Mouse (Mus musculus) MEL (cell line): Measurements from ENCODE around the gene Traf3ip2. TPM values are rescaled to one million over a fixed set of nuclear protein-coding genes. Genes with fewer than 3 reads are reported as not detected.

ENCODE experiments used
- DNase-seq: peaks from one replicate; pipeline ENCODE4 v3.0.0; 2011; ENCODE audit warnings: low read depth, low spot score
- H3K27ac ChIP-seq: 2 replicates; pipeline ENCODE4 v1.5.1; 2012; ENCODE audit warnings: low read depth, mild to moderate bottlenecking, control low read depth, low read length, moderate library complexity; ENCODE audit not compliant: control insufficient read depth
- H3K27me3 ChIP-seq, 2 experiments: fragments of 150-350 bp in 1 of 2; sonication (generic) in 1 of 2; 2 replicates each; pipeline ENCODE4 v1.6.1; 2012; ENCODE audit warnings: low read length in 2 of 2, mild to moderate bottlenecking in 2 of 2, improper control_type of control experiment in 1 of 2, moderate library complexity in 1 of 2; ENCODE audit not compliant: insufficient read depth in 2 of 2, control insufficient read depth in 1 of 2
- H3K36me3 ChIP-seq, 2 experiments: 2 replicates each; pipeline ENCODE4 v1.6.1; 2012 to 2014; ENCODE audit warnings: low read length in 2 of 2, improper control_type of control experiment in 1 of 2, inconsistent platforms in 1 of 2, mild to moderate bottlenecking in 1 of 2; ENCODE audit not compliant: insufficient read depth in 2 of 2, control insufficient read depth in 1 of 2
- H3K4me1 ChIP-seq, 2 experiments: fragments of 150-350 bp in 1 of 2; sonication (generic) in 1 of 2; 2 replicates each; pipeline ENCODE4 v1.6.1; 2012; ENCODE audit warnings: low read length in 2 of 2, improper control_type of control experiment in 1 of 2, mild to moderate bottlenecking in 1 of 2; ENCODE audit not compliant: insufficient read depth in 2 of 2, control insufficient read depth in 1 of 2
- H3K4me3 ChIP-seq, 2 experiments: fragments of 150-350 bp in 1 of 2; sonication (generic) in 1 of 2; 2 replicates each; pipeline ENCODE4 v1.5.1; 2012; ENCODE audit warnings: low read depth in 2 of 2, low read length in 2 of 2, mild to moderate bottlenecking in 2 of 2, moderate library complexity in 2 of 2, control low read depth in 1 of 2, improper control_type of control experiment in 1 of 2; ENCODE audit not compliant: control insufficient read depth in 1 of 2, insufficient read depth in 1 of 2
- H3K79me2 ChIP-seq: 2 replicates; pipeline ENCODE4 v1.6.1; 2012; ENCODE audit warnings: mild to moderate bottlenecking, low read length, moderate library complexity; ENCODE audit not compliant: control insufficient read depth, poor library complexity, insufficient read depth
- H3K9ac ChIP-seq: 2 replicates; pipeline ENCODE4 v1.6.1; 2012; ENCODE audit warnings: low read depth, mild to moderate bottlenecking, control low read depth, low read length, moderate library complexity; ENCODE audit not compliant: control insufficient read depth, poor library complexity, severe bottlenecking
- H3K9me3 ChIP-seq: fragments of 150-350 bp; sonication (generic); replicated peaks from 2 replicates; pipeline ENCODE4 v1.6.1; 2012; ENCODE audit warnings: mild to moderate bottlenecking, low read length, improper control_type of control experiment, moderate library complexity; ENCODE audit not compliant: insufficient read depth
- BHLHE40 ChIP-seq: IDR thresholded peaks from 2 replicates; pipeline ENCODE4 v1.6.1; 2012; ENCODE audit warnings: low read depth, mild to moderate bottlenecking, inconsistent platforms, low read length, improper control_type of control experiment, borderline replicate concordance
- CTCF ChIP-seq, 3 experiments: IDR thresholded peaks in 2 of 3; conservative IDR thresholded peaks in 1 of 3; 2 replicates each; pipeline ENCODE4 v1.5.1; 2011 to 2012; ENCODE audit warnings: low read length in 3 of 3, low read depth in 2 of 3, mild to moderate bottlenecking in 2 of 3, improper control_type of control experiment in 1 of 3, inconsistent platforms in 1 of 3, mixed read lengths in 1 of 3, moderate library complexity in 1 of 3; ENCODE audit not compliant: control insufficient read depth in 1 of 3, insufficient read depth in 1 of 3, poor library complexity in 1 of 3, severe bottlenecking in 1 of 3
- ELF1 ChIP-seq: IDR thresholded peaks from 2 replicates; pipeline ENCODE4 v1.6.1; 2014; ENCODE audit warnings: low read depth, mild to moderate bottlenecking, inconsistent platforms, low read length, improper control_type of control experiment, moderate library complexity
- EP300 ChIP-seq, 2 experiments: IDR thresholded peaks; 2 replicates each; pipeline ENCODE4 v1.6.1; 2011; ENCODE audit warnings: improper control_type of control experiment in 2 of 2, low read length in 2 of 2, low read depth in 1 of 2, mild to moderate bottlenecking in 1 of 2
- MXI1 ChIP-seq: IDR thresholded peaks from 2 replicates; pipeline ENCODE4 v1.6.1; 2011; ENCODE audit warnings: mild to moderate bottlenecking, low read depth, low read length, improper control_type of control experiment
- RCOR1 ChIP-seq: IDR thresholded peaks from 2 replicates; pipeline ENCODE4 v1.6.1; 2012; ENCODE audit warnings: low read depth, mild to moderate bottlenecking, inconsistent platforms, low read length, improper control_type of control experiment
- SIN3A ChIP-seq: IDR thresholded peaks from 2 replicates; pipeline ENCODE4 v1.6.1; 2012; ENCODE audit warnings: low read length, improper control_type of control experiment, inconsistent platforms
- SMC3 ChIP-seq: IDR thresholded peaks from 2 replicates; pipeline ENCODE4 v1.6.1; 2011; ENCODE audit warnings: low read depth, low read length, improper control_type of control experiment
- TAL1 ChIP-seq: IDR thresholded peaks from 2 replicates; pipeline ENCODE4 v1.6.1; 2012; ENCODE audit warnings: mild to moderate bottlenecking, inconsistent platforms, low read length, moderate library complexity, mixed read lengths
- TBP ChIP-seq: IDR thresholded peaks from 2 replicates; pipeline ENCODE4 v1.8.0; 2011; ENCODE audit warnings: low read depth, low read length, improper control_type of control experiment
- TCF12 ChIP-seq: IDR thresholded peaks from 2 replicates; pipeline ENCODE4 v1.6.1; 2014; ENCODE audit warnings: low read depth, mild to moderate bottlenecking, inconsistent platforms, low read length, improper control_type of control experiment, moderate library complexity
- USF1 ChIP-seq: IDR thresholded peaks from 2 replicates; pipeline ENCODE4 v1.6.1; 2014; ENCODE audit warnings: low read depth, mild to moderate bottlenecking, inconsistent platforms, low read length, improper control_type of control experiment, moderate library complexity
- ZC3H11A ChIP-seq: IDR thresholded peaks from 2 replicates; pipeline ENCODE4 v1.6.1; 2012; ENCODE audit warnings: low read depth, mild to moderate bottlenecking, inconsistent platforms, low read length, improper control_type of control experiment
- ZMIZ1 ChIP-seq: IDR thresholded peaks from 2 replicates; pipeline ENCODE4 v1.6.1; 2012; ENCODE audit warnings: low read depth, mild to moderate bottlenecking, inconsistent platforms, low read length, improper control_type of control experiment, moderate library complexity
- polyA plus RNA-seq, 2 experiments: library from polyadenylated mRNA; stranded (reverse) in 1 of 2; unstranded in 1 of 2; fragments of >175 nt in 1 of 2; fragments of >200 nt in 1 of 2; gene quantifications; 2 replicates each; pipeline versions ENCODE4 v1.2.1 to v1.2.4; 2012; ENCODE audit warnings: low replicate concordance in 2 of 2, low read depth in 1 of 2; ENCODE audit not compliant: insufficient read length in 2 of 2, insufficient read depth in 1 of 2, missing spikeins in 1 of 2
- total RNA-seq: library from RNA; depleted of rRNA; stranded (reverse); fragments of 300-350 nt; gene quantifications from 2 replicates; pipeline ENCODE4 v1.2.3, GENCODE M21; 2012

Traf3ip2 gene
- total and polyA plus RNA-seq, 3 experiments = 1.3 to 3.0 TPM; not detected in 1

- Histone ChIP-seq H3K36me3 (no peaks in the 10 kb centered on the region), H3K9ac (no peak overlapping the region), H3K79me2 (no peaks in the 10 kb centered on the region), H3K27me3 (no peaks in the 10 kb centered on the region), H3K4me3 (no peak overlapping the region), H3K9me3 (no peaks in the 10 kb centered on the region), H3K4me1 (no peaks in the 10 kb centered on the region), H3K27ac (no peak overlapping the region)
- no peak for TF ChIP-seq SIN3A
- no peak for TF ChIP-seq ZC3H11A
- no peak for TF ChIP-seq CTCF (IDR thresholded peaks at IDR 0.05 in 2 of 3, conservative IDR thresholded peaks at IDR 0.05 in 1 of 3; ENCODE audit: control insufficient read depth in 1 of 3, insufficient read depth in 1 of 3, low read depth in 2 of 3, low read length in 3 of 3, poor library complexity in 1 of 3, severe bottlenecking in 1 of 3)
- TF ChIP-seq EP300 (IDR thresholded peaks at IDR 0.05; ENCODE audit: low read depth in 1 of 2, low read length in 2 of 2) = no peak
- no peak for DNase-seq
Measured at GRCm38 (mm10) chr10:39631627-39632026, 18.9 kb downstream of the Traf3ip2 start.

GRCm38 (mm10) chr10:39633379-39633778, 20.6 kb downstream of the Traf3ip2 start:
- no peak overlapping the region for H3K4me3 ChIP-seq
- DNase-seq = no peak
- H3K27ac ChIP-seq = no peak overlapping the region
- H3K36me3 ChIP-seq = no peaks in the 10 kb centered on the region
- no peaks in the 10 kb centered on the region for H3K4me1 ChIP-seq
- H3K79me2 ChIP-seq = no peaks in the 10 kb centered on the region
- no peak overlapping the region for H3K9ac ChIP-seq
- TF ChIP-seq TBP (no peak), BHLHE40 (no peak), RCOR1 (no peak), SMC3 (no peak), TAL1 (no peak), ZC3H11A (no peak), ELF1 (no peak), ZMIZ1 (no peak), EP300 (IDR thresholded peaks at IDR 0.05; ENCODE audit: low read depth in 1 of 2, low read length in 2 of 2) (no peak), TCF12 (no peak), USF1 (no peak)
- H3K9me3 ChIP-seq = no peaks in the 10 kb centered on the region
- H3K27me3 ChIP-seq = no peaks in the 10 kb centered on the region

GRCm38 (mm10) chr10:39634423-39635101, 21.8 kb downstream of the Traf3ip2 start:
- no peak overlapping the region for H3K27ac ChIP-seq
- no peaks in the 10 kb centered on the region for H3K9me3 ChIP-seq
- H3K4me3 ChIP-seq = no peak overlapping the region
- TF ChIP-seq MXI1 = no peak
- no peak overlapping the region for H3K9ac ChIP-seq
- H3K79me2 ChIP-seq = no peaks in the 10 kb centered on the region
- no peaks in the 10 kb centered on the region for H3K27me3 ChIP-seq
- no peaks in the 10 kb centered on the region for H3K36me3 ChIP-seq
- H3K4me1 ChIP-seq = no peaks in the 10 kb centered on the region
- DNase-seq = no peak
